Comparison of ENCODE assay signal across 28 mouse cellular contexts in the genomic region with DNA sequence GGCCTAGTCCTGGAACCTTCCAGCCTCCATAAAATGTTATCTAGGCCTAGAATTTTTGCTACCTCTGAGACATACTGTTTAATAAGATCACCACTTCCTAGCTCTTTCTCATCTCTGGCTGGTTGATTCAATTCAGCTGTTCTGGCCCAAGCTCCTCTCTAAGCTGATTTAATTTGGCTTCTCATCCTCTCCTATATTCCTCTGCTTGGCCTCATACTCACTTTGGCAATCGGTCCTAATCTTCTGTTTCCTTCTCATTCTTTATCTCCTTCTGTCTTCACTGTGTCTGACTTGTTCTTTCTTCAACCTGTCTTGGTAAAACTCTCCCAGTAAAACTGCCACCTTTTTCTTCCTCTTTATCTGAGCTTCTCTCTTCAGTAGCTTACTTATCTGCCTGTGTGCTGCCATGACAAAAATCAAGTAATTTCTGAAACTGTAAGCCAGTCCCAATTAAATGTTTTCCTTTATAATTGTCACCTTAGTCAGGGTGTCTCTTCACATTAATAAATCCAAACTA.
"Had no signal": no experiment of that assay in that cellular context is flagged by ENCODE, and none has a peak within 500 bp of the region (broad histone marks: within the 10 kb centered on the region; RNA-seq: fewer than 3 reads in every experiment).

No protein-coding gene starts in this region.

- H3K27ac ChIP-seq: limb, embryonic 10.5 days; limb, embryonic 12.5 days; limb, embryonic 13.5 days; limb, embryonic 15.5 days; liver, embryonic 12.5 days; liver, embryonic 13.5 days; liver, embryonic 14.5 days; liver, embryonic 15.5 days; lung, embryonic 15.5 days; macrophage; midbrain, embryonic 10.5 days; midbrain, embryonic 12.5 days; midbrain, embryonic 13.5 days; midbrain, embryonic 15.5 days; neural tube, embryonic 12.5 days had no signal

- DNase-seq: left cerebral cortex, postnatal 4 days; liver; liver, embryonic 13.5 days; liver, postnatal 0 days; lung, adult 18-20 months; lung, adult 2 months; lung, embryonic 14.5 days; lung, postnatal 10 days; lung, postnatal 14 days; lung, postnatal 36 days; lung, postnatal 4 days; midbrain, embryonic 14.5 days had no signal

- H3K36me3 ChIP-seq: limb, embryonic 10.5 days; limb, embryonic 12.5 days; limb, embryonic 13.5 days; limb, embryonic 15.5 days; liver, embryonic 12.5 days; liver, embryonic 13.5 days; liver, embryonic 15.5 days; lung, embryonic 15.5 days; midbrain, embryonic 10.5 days; midbrain, embryonic 12.5 days; midbrain, embryonic 13.5 days; midbrain, embryonic 15.5 days; neural tube, embryonic 12.5 days had no signal

- H3K4me3 ChIP-seq: limb, embryonic 10.5 days; limb, embryonic 12.5 days; limb, embryonic 13.5 days; limb, embryonic 15.5 days; liver, embryonic 12.5 days; liver, embryonic 13.5 days; liver, embryonic 15.5 days; lung, embryonic 15.5 days; megakaryocyte, embryonic 14.5 days; midbrain, embryonic 10.5 days; midbrain, embryonic 12.5 days; midbrain, embryonic 13.5 days; midbrain, embryonic 15.5 days; myocyte; neural tube, embryonic 12.5 days had no signal

- H3K27me3 ChIP-seq: limb, embryonic 12.5 days; limb, embryonic 13.5 days; limb, embryonic 15.5 days; liver, embryonic 12.5 days; liver, embryonic 13.5 days; liver, embryonic 15.5 days; lung, embryonic 15.5 days; megakaryocyte, embryonic 14.5 days; midbrain, embryonic 12.5 days; midbrain, embryonic 13.5 days; midbrain, embryonic 15.5 days; neural tube, embryonic 12.5 days had no signal

- H3K9ac ChIP-seq: limb, embryonic 12.5 days; limb, embryonic 13.5 days; limb, embryonic 15.5 days; liver, embryonic 12.5 days; liver, embryonic 13.5 days; liver, embryonic 14.5 days; liver, embryonic 15.5 days; liver, postnatal 0 days; lung, embryonic 14.5 days; lung, embryonic 15.5 days; midbrain, embryonic 12.5 days; midbrain, embryonic 13.5 days; midbrain, embryonic 15.5 days; neural tube, embryonic 12.5 days had no signal

- H3K4me1 ChIP-seq: limb, embryonic 10.5 days; limb, embryonic 12.5 days; limb, embryonic 13.5 days; limb, embryonic 15.5 days; liver, embryonic 12.5 days; liver, embryonic 13.5 days; liver, embryonic 15.5 days; lung, embryonic 15.5 days; megakaryocyte, embryonic 14.5 days; midbrain, embryonic 10.5 days; midbrain, embryonic 12.5 days; midbrain, embryonic 13.5 days; midbrain, embryonic 15.5 days; neural tube, embryonic 12.5 days had no signal

- H3K9me3 ChIP-seq: limb, embryonic 10.5 days; limb, embryonic 12.5 days; limb, embryonic 13.5 days; limb, embryonic 15.5 days; liver, embryonic 12.5 days; liver, embryonic 13.5 days; liver, embryonic 15.5 days; lung, embryonic 15.5 days; megakaryocyte, embryonic 14.5 days; midbrain, embryonic 10.5 days; midbrain, embryonic 12.5 days; midbrain, embryonic 13.5 days; midbrain, embryonic 15.5 days; neural tube, embryonic 12.5 days had no signal
